ENCODE assay signal across 9 mouse cellular contexts in the genomic region with DNA sequence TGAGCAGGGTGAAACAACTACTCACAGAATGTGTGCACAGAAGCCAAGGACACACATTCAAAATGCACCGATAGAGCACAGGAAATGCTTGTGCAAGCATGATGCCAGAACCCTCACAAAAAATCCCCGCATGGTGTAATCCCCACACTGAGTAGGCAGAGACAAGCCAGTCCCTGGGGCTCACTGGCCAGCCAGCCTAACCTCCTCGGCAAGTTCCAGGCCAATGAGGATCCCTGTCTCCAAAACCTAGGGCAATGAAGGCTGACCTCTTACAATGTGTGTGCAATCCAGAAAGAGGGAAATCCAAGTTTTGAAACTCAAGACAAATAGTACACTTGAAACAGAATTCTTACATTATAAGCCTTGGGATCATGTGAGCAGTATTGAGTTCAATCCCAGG.
"Had no signal": no experiment of that assay in that cellular context is flagged by ENCODE, and none has a peak within 500 bp of the region (broad histone marks: within the 10 kb centered on the region; RNA-seq: fewer than 3 reads in every experiment).

No protein-coding gene starts in this region.

- ATAC-seq: liver, postnatal 0 days had no signal

- DNase-seq: kidney, postnatal 14 days; kidney, postnatal 4 days; left cerebral cortex, postnatal 4 days; liver, postnatal 0 days; lung, postnatal 10 days; lung, postnatal 36 days; midbrain, embryonic 14.5 days; thymus, adult 2 months; thymus, postnatal 14 days had no signal
